Mouse (Mus musculus): Measurements from ENCODE around the gene Ubash3a.

DNA sequence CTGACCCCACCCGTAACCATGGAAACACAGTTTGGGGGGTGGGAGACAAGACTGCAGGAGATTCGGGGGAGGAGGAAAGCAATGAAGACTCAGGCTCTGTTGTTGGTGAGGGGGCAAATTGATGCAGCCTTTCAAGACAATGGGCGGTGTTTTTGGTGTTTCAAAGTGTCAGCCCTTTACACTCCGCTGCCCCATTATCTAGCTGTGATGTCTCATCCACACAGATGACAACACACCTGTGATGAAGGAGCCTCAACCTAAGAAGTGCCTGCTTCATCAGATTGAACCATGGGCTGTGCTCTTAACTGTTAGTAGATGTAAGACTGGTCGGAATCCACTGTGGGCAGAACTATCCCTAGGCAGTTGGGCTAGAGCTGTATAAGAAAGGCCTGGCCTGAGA lies 56.1 kb downstream of the Ubash3a start:
- TF ChIP-seq GATA1 (IDR thresholded peaks at IDR 0.05; ENCODE audit: low read length) (no peak), TAL1 (IDR thresholded peaks at IDR 0.05; ENCODE audit: low read length) (no peak)
